Mouse (Mus musculus) cortical plate, adult 2 months (tissue): Measurements from ENCODE around the gene Crabp2. TPM values are rescaled to one million over a fixed set of nuclear protein-coding genes. Genes with fewer than 3 reads are reported as not detected.

Source experiments
- H3K27ac ChIP-seq: fragments of 200-500 bp; 2 replicates; pipeline ENCODE4 v1.5.1; 2012; ENCODE audit warnings: low read length, control low read depth, inconsistent platforms; ENCODE audit not compliant: insufficient read depth
- H3K4me1 ChIP-seq: fragments of 200-500 bp; 2 replicates; pipeline ENCODE4 v1.6.1; 2011; ENCODE audit warnings: low read length; ENCODE audit not compliant: control insufficient read depth, insufficient read depth
- H3K4me3 ChIP-seq: fragments of 200-500 bp; 2 replicates; pipeline ENCODE4 v1.5.1; 2011; ENCODE audit warnings: mild to moderate bottlenecking, low read length, control low read depth; ENCODE audit not compliant: insufficient read depth
- CTCF ChIP-seq: fragments of 200-500 bp; IDR thresholded peaks from 2 replicates; pipeline ENCODE4 v1.5.1; 2011; ENCODE audit warnings: mild to moderate bottlenecking, control low read depth, low read length; ENCODE audit not compliant: insufficient read depth; ENCODE audit errors: extremely low read depth
- POLR2A ChIP-seq: fragments of 200-500 bp; IDR thresholded peaks from 2 replicates; pipeline ENCODE4 v1.6.1; 2011; ENCODE audit warnings: mild to moderate bottlenecking, low read length, control low read depth; ENCODE audit not compliant: insufficient read depth; ENCODE audit errors: extremely low read depth
- polyA plus RNA-seq: library from polyadenylated mRNA; depleted of rRNA; stranded (reverse); fragments of >200 nt; gene quantifications from 2 replicates; pipeline ENCODE4 v1.2.3, GENCODE M21; 2012; rRNA removed

Crabp2 gene
- polyA plus RNA-seq, 1 experiment = 6.2 TPM

DNA sequence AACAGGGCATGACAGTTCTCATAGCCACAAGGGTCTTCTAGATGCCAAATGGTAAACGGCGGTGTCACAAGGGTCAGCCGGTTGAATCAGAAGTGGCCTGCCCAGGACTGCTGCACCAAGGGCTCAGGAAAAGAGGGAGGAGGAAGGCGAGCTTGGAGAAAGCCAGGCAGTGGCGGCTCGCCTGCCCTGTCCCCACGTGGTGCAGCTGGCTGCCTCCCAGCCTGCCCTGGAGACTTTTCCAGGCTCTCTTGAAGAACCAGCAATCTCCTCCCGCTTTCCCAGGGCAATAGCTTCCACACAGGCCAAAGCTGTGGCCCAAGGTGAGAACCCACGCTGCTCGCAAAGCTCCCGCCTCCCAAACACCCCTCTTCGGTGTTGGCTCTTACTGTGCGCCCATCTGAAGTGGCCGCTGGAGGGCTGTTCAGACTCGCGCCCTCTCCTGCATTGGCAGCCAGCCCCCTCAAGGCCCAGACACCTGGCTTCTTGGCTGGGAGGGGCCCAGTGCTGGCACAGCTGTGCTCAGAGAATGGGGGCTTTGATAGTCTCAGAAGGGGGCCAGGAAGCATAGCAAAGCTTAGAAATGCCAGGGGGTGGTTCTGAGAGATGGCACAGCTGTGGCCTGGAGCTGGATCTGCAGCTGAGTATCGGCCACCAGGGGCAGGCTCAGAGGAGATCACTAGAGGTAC is 54.0 kb downstream of the Crabp2 start:
- H3K4me3 ChIP-seq = no peak overlapping the region
- TF ChIP-seq POLR2A (no peak), CTCF (no peak)
- H3K27ac ChIP-seq = peak overlapping the region; percentile 29; the same call in 1 of the 2 replicates
- H3K4me1 ChIP-seq = no peaks in the 10 kb centered on the region

Other genes starting within 250 kb of the Crabp2 start
- 0.38 and 0.81 TPM in 2 replicates for gene Lrrc71, start 200.0 kb upstream of the Crabp2 start, polyA plus RNA-seq
- gene Ntrk1, start 153.5 kb upstream of the Crabp2 start, polyA plus RNA-seq = 0.40 TPM in 1 of 2 replicates, not detected in the other
- 0.25 and 0.27 TPM in 2 replicates for gene Insrr, start 151.7 kb upstream of the Crabp2 start, polyA plus RNA-seq
- 9.6 and 9.9 TPM in 2 replicates for gene Pear1, start 124.4 kb upstream of the Crabp2 start, polyA plus RNA-seq
- 0.04 TPM in 1 of 2 replicates, not detected in the other for gene Sh2d2a, start 101.9 kb upstream of the Crabp2 start, polyA plus RNA-seq
- 36.6 and 37.2 TPM in 2 replicates for gene Prcc, start 63.1 kb upstream of the Crabp2 start, polyA plus RNA-seq
- 169 and 175 TPM in 2 replicates for gene Hdgf, start 42.3 kb upstream of the Crabp2 start, polyA plus RNA-seq
- 69.2 and 72.4 TPM in 2 replicates for gene Mrpl24, start 29.2 kb upstream of the Crabp2 start, polyA plus RNA-seq
- 11.3 and 12.0 TPM in 2 replicates for gene Isg20l2, start 18.4 kb upstream of the Crabp2 start, polyA plus RNA-seq
- 45.0 and 48.7 TPM in 2 replicates for gene Rrnad1, start 17.9 kb upstream of the Crabp2 start, polyA plus RNA-seq
- 3.1 and 3.6 TPM in 2 replicates for gene Nes, start 22.4 kb downstream of the Crabp2 start, polyA plus RNA-seq
- 378 and 380 TPM in 2 replicates for gene Bcan, start 51.6 kb downstream of the Crabp2 start, polyA plus RNA-seq
- 38.5 and 52.4 TPM in 2 replicates for gene Hapln2, start 78.9 kb downstream of the Crabp2 start, polyA plus RNA-seq
- 14.1 and 14.3 TPM in 2 replicates for gene Gpatch4, start 94.4 kb downstream of the Crabp2 start, polyA plus RNA-seq
- gene Naxe, start 109.8 kb downstream of the Crabp2 start, polyA plus RNA-seq = 93.2 and 94.3 TPM in 2 replicates
- gene Ttc24, start 129.6 kb downstream of the Crabp2 start, polyA plus RNA-seq = not detected in 2 replicates
- 0.59 and 0.96 TPM in 2 replicates for gene Iqgap3, start 133.3 kb downstream of the Crabp2 start, polyA plus RNA-seq
- 128 and 131 TPM in 2 replicates for gene Mef2d, start 193.7 kb downstream of the Crabp2 start, polyA plus RNA-seq